Mouse (Mus musculus) limb, embryonic 15.5 days (tissue): ENCODE results near the gene Fam78a. TPM values are rescaled to one million over a fixed set of nuclear protein-coding genes. Genes with fewer than 3 reads are reported as not detected.

Source experiments
- ATAC-seq: fragments of 200-750 bp; cut with Nextera tagmentation; 2 replicates; pipeline ENCODE4 v1.8.0; 2017; ENCODE audit warnings: low read depth, moderate TSS enrichment; ENCODE audit not compliant: insufficient number of reproducible peaks, low FRiP score, low TSS enrichment
- H3K27ac ChIP-seq: fragments of 300-500 bp; sonication (generic); 2 replicates; pipeline ENCODE4 v1.5.1; 2015; ENCODE audit warnings: moderate library complexity, mild to moderate bottlenecking, inconsistent platforms
- H3K27me3 ChIP-seq: fragments of 300-500 bp; sonication (generic); 2 replicates; pipeline ENCODE4 v1.6.1; 2015; ENCODE audit warnings: inconsistent platforms
- H3K36me3 ChIP-seq: fragments of 300-500 bp; sonication (generic); 2 replicates; pipeline ENCODE4 v1.6.1; 2015; ENCODE audit warnings: inconsistent platforms
- H3K4me1 ChIP-seq: fragments of 300-500 bp; sonication (generic); 2 replicates; pipeline ENCODE4 v1.6.1; 2015; ENCODE audit warnings: inconsistent platforms
- H3K4me2 ChIP-seq: fragments of 300-500 bp; sonication (generic); 2 replicates; pipeline ENCODE4 v1.6.1; 2015; ENCODE audit warnings: mild to moderate bottlenecking, inconsistent platforms
- H3K4me3 ChIP-seq: fragments of 300-500 bp; sonication (generic); 2 replicates; pipeline ENCODE4 v1.5.1; 2015; ENCODE audit warnings: mild to moderate bottlenecking, inconsistent platforms
- H3K9ac ChIP-seq: fragments of 300-500 bp; sonication (generic); 2 replicates; pipeline ENCODE4 v1.6.1; 2015; ENCODE audit warnings: inconsistent platforms
- H3K9me3 ChIP-seq: fragments of 300-500 bp; sonication (generic); 2 replicates; pipeline ENCODE4 v1.6.1; 2016; ENCODE audit warnings: inconsistent platforms
- WGBS: fragments of 180-500 bp; shearing (Covaris S2); methylation state at CpG from one replicate; pipeline ENCODE4 v1.1.7; 2015; 5-methylcytosine and 5-hydroxymethylcytosine counted together
- microRNA-seq: library from miRNA; unstranded; fragments of <30 nt; microRNA quantifications from one replicate; pipeline ENCODE4, GENCODE M21; 2016
- polyA plus RNA-seq: library from polyadenylated mRNA; unstranded; fragments of >200 nt; fragmentation: Nextera tagmentation; extraction: Ambion mirVana; gene quantifications from 2 replicates; pipeline ENCODE4 v1.2.1, GENCODE M21; 2015

Gene Fam78a
- polyA plus RNA-seq, 1 experiment from 2014 or later = 4.1 TPM

- H3K9ac ChIP-seq = no peak overlapping the region
- WGBS = 91% methylated on average over 5 of the region's 5 CpGs
- H3K4me2 ChIP-seq = no peak overlapping the region
- no peaks in the 10 kb centered on the region for H3K9me3 ChIP-seq
- no peak overlapping the region for H3K27ac ChIP-seq
- H3K4me1 ChIP-seq = no peaks in the 10 kb centered on the region
- H3K36me3 ChIP-seq = peaks cover 92% of the 10 kb centered on the region
- no peak for ATAC-seq
- no peak overlapping the region for H3K4me3 ChIP-seq
- H3K27me3 ChIP-seq = no peaks in the 10 kb centered on the region
Measured at GRCm38 (mm10) chr2:32020229-32020628, 64.4 kb downstream of the Fam78a start.

GRCm38 (mm10) chr2:32019704-32020103, 65.0 kb downstream of the Fam78a start:
- Histone ChIP-seq H3K4me3 (no peak overlapping the region), H3K27ac (no peak overlapping the region), H3K27me3 (no peaks in the 10 kb centered on the region), H3K9me3 (no peaks in the 10 kb centered on the region), H3K9ac (no peak overlapping the region), H3K36me3 (peaks cover 92% of the 10 kb centered on the region), H3K4me1 (no peaks in the 10 kb centered on the region), H3K4me2 (no peak overlapping the region)
- 77% methylated on average over 4 of the region's 4 CpGs for WGBS
- ATAC-seq = no peak

DNA sequence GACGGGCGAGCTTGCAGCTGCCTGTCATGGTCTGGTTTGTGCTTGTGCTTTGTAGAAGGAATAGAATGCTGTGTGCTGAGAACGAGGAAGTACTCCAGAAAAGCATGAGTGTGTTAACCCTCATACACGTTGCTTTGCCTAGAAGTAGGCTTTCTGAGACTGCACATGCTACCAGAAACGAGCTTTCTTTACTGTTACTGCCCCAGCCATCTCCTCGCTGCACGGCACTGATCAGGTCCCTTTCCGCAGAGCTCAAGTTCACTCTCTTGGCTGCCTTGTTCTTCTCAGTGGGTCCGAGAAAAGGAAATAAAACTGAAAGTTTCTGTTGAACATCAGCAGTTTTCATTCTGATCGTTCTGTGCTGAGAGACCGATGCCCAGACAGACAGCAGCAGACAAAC, 75.9 kb downstream of the Fam78a start:
- H3K9me3 ChIP-seq = no peaks in the 10 kb centered on the region
- H3K4me3 ChIP-seq = no peak overlapping the region
- no peaks in the 10 kb centered on the region for H3K27me3 ChIP-seq
- ATAC-seq = no peak
- no peaks in the 10 kb centered on the region for H3K4me1 ChIP-seq
- H3K9ac ChIP-seq = no peak overlapping the region
- WGBS = 88% methylated on average over 11 of the region's 11 CpGs
- H3K36me3 ChIP-seq = peaks cover 88% of the 10 kb centered on the region
- no peak overlapping the region for H3K27ac ChIP-seq
- H3K4me2 ChIP-seq = no peak overlapping the region

- H3K27me3 ChIP-seq = no peaks in the 10 kb centered on the region
- H3K4me3 ChIP-seq = no peak overlapping the region
- H3K9ac ChIP-seq = no peak overlapping the region
- H3K27ac ChIP-seq = no peak overlapping the region
- H3K4me1 ChIP-seq = no peaks in the 10 kb centered on the region
- H3K9me3 ChIP-seq = no peaks in the 10 kb centered on the region
- H3K4me2 ChIP-seq = no peak overlapping the region
- 89% methylated on average over 2 of the region's 2 CpGs for WGBS
- peaks cover 88% of the 10 kb centered on the region for H3K36me3 ChIP-seq
- no peak for ATAC-seq
Measured at GRCm38 (mm10) chr2:32008311-32008710, 76.3 kb downstream of the Fam78a start.

Small RNA genes within 50 kb of the gene (microRNA-seq; reads per million reads assigned to microRNA genes)
- not detected for gene Mir7674

Other genes starting within 250 kb of the Fam78a start
- gene Fibcd1, start 238.9 kb downstream of the Fam78a start, polyA plus RNA-seq = 0.14 and 0.26 TPM in 2 replicates
- 1.5 and 1.9 TPM in 2 replicates for gene Lamc3, start 197.6 kb downstream of the Fam78a start, polyA plus RNA-seq
- 28.2 and 28.3 TPM in 2 replicates for gene Aif1l, start 134.7 kb downstream of the Fam78a start, polyA plus RNA-seq
- 72.4 and 73.9 TPM in 2 replicates for gene Nup214, start 110.4 kb downstream of the Fam78a start, polyA plus RNA-seq
- gene Plpp7, start 10.7 kb upstream of the Fam78a start, polyA plus RNA-seq = 7.2 and 11.3 TPM in 2 replicates
- gene Prrc2b, start 66.2 kb upstream of the Fam78a start, polyA plus RNA-seq = 40.8 and 44.8 TPM in 2 replicates
- gene Pomt1, start 151.7 kb upstream of the Fam78a start, polyA plus RNA-seq = 23.2 and 23.9 TPM in 2 replicates
- 62.2 and 68.1 TPM in 2 replicates for gene Uck1, start 175.3 kb upstream of the Fam78a start, polyA plus RNA-seq
- 36.5 and 36.6 TPM in 2 replicates for gene Golga2, start 202.5 kb upstream of the Fam78a start, polyA plus RNA-seq
- gene Swi5, start 203.2 kb upstream of the Fam78a start, polyA plus RNA-seq = 370 and 413 TPM in 2 replicates